Mouse (Mus musculus) embryonic fibroblast, embryonic 13.5 days (primary cell): ENCODE results near the gene Abi3bp.

Experiments used
- CTCF ChIP-seq: IDR thresholded peaks from 2 replicates; pipeline ENCODE4 v1.5.1; 2011; ENCODE audit warnings: mild to moderate bottlenecking, control low read depth, low read length, moderate library complexity, borderline replicate concordance; ENCODE audit not compliant: insufficient read depth
- POLR2A ChIP-seq: IDR thresholded peaks from 2 replicates; pipeline ENCODE4 v1.6.1; 2011; ENCODE audit warnings: low read depth, mild to moderate bottlenecking, control low read depth, low read length, moderate library complexity

GRCm38 (mm10) chr16:56528079-56528688 lies 50.5 kb downstream of the Abi3bp start:
- TF ChIP-seq CTCF (no peak), POLR2A (no peak)
